18 mouse cellular contexts compared by ENCODE assay signal in genomic region chr3:102276758-102277157, GRCm38 (mm10).
DNase-seq lines count a peak whose midpoint lies in the region; TF ChIP-seq lines count a peak whose summit lies in the region.
"Had no signal": no experiment of that assay in that cellular context is flagged by ENCODE, and none has a peak within 500 bp of the region (broad histone marks: within the 10 kb centered on the region; RNA-seq: fewer than 3 reads in every experiment).

No protein-coding gene starts in this region.

- DNase-seq in lung, postnatal 10 days, result peak; percentile 8
- no peak for DNase-seq in lung, adult 2 months
- DNase-seq in testis, postnatal 10 days (ENCODE audit: low spot score), result peak; percentile 16
- no peak for DNase-seq in testis, postnatal 14 days (ENCODE audit: low spot score)
- DNase-seq in cerebellum, adult 18-20 months, result no peak
- DNase-seq: adrenal gland, adult 2 months; adrenal gland, postnatal 10 days; adrenal gland, postnatal 25 days; cerebellum, adult 11 months; cerebellum, adult 2 months; cerebellum, adult 9-10 months; cerebellum, postnatal 10 days; cerebellum, postnatal 25 days; forebrain, postnatal 0 days had no signal

- TF ChIP-seq POLR2A in lung, adult 2 months (IDR thresholded peaks at IDR 0.05; ENCODE audit: borderline replicate concordance, extremely low read depth, low read depth, low read length), result no peak

- TF ChIP-seq CTCF in lung, adult 2 months (IDR thresholded peaks at IDR 0.05; ENCODE audit: insufficient read depth, low read length), result no peak

- no peak overlapping the region for H3K4me3 ChIP-seq in lung, adult 2 months (replicated peaks; ENCODE audit: extremely low read depth, low read depth, low read length)
- H3K4me3 ChIP-seq: embryonic facial prominence, embryonic 10.5 days; embryonic facial prominence, embryonic 12.5 days; forebrain, embryonic 13.5 days; forebrain, embryonic 15.5 days had no signal

- WGBS in lung, adult 2 months, result 75% methylated on average over 2 of the region's 2 CpGs

- peaks cover 2% of the 10 kb centered on the region; the same call in 1 of the 2 replicates for H3K4me1 ChIP-seq in lung, adult 2 months (ENCODE audit: control insufficient read depth, insufficient read depth, low read length)
- H3K4me1 ChIP-seq: forebrain, embryonic 13.5 days; forebrain, embryonic 15.5 days had no signal

Comparison
In these comparisons a context has a peak if more than half of its experiments do, and no peak if none do; other contexts are left out.
1. DNase-seq: peak in lung, postnatal 10 days (single experiment) and testis, postnatal 10 days (single experiment); none in lung, adult 2 months (single experiment), testis, postnatal 14 days (single experiment) and cerebellum, adult 18-20 months (0 of 2).